Mouse (Mus musculus) heart, embryonic 16.5 days (tissue): Measurements from ENCODE around the gene 2310057N15Rik. TPM values are rescaled to one million over a fixed set of nuclear protein-coding genes. Genes with fewer than 3 reads are reported as not detected.

Experiments
- ATAC-seq: fragments of 200-750 bp; cut with Nextera tagmentation; replicated peaks from 2 replicates; pipeline ENCODE4 v1.8.0; 2017; ENCODE audit warnings: moderate number of reproducible peaks; ENCODE audit not compliant: insufficient read depth, low FRiP score; ENCODE audit errors: extremely low read depth
- H3K27ac ChIP-seq: fragments of 300-500 bp; sonication (generic); 2 replicates; pipeline ENCODE4 v1.5.1; 2014; ENCODE audit warnings: mild to moderate bottlenecking, low read length, control low read depth, moderate library complexity
- H3K27me3 ChIP-seq: fragments of 300-500 bp; sonication (generic); 2 replicates; pipeline ENCODE4 v1.6.1; 2014; ENCODE audit warnings: low read length, mixed read lengths; ENCODE audit not compliant: control insufficient read depth, insufficient read depth
- H3K36me3 ChIP-seq: fragments of 300-500 bp; sonication (generic); 2 replicates; pipeline ENCODE4 v1.6.1; 2014; ENCODE audit not compliant: control insufficient read depth, insufficient read depth
- H3K4me1 ChIP-seq: fragments of 300-500 bp; sonication (generic); 2 replicates; pipeline ENCODE4 v1.6.1; 2014; ENCODE audit warnings: low read length, mixed read lengths; ENCODE audit not compliant: control insufficient read depth, insufficient read depth
- H3K4me2 ChIP-seq: fragments of 300-500 bp; sonication (generic); 2 replicates; pipeline ENCODE4 v1.6.1; 2014; ENCODE audit warnings: low read depth, mild to moderate bottlenecking, control low read depth, low read length
- H3K4me3 ChIP-seq: fragments of 300-500 bp; sonication (generic); 2 replicates; pipeline ENCODE4 v1.5.1; 2014; ENCODE audit warnings: mild to moderate bottlenecking, control low read depth, low read length
- H3K9ac ChIP-seq: fragments of 300-500 bp; sonication (generic); 2 replicates; pipeline ENCODE4 v1.6.1; 2014; ENCODE audit warnings: low read length, control low read depth
- H3K9me3 ChIP-seq: fragments of 300-500 bp; sonication (generic); replicated peaks from 2 replicates; pipeline ENCODE4 v1.6.1; 2016; ENCODE audit warnings: low read length; ENCODE audit not compliant: control insufficient read depth
- WGBS: fragments of 180-500 bp; shearing (Covaris S2); extraction: QIAGEN DNeasy Blood & Tissue Kit; methylation state at CpG from one replicate; pipeline ENCODE4 v1.1.7; 2014; 5-methylcytosine and 5-hydroxymethylcytosine counted together
- polyA plus RNA-seq: library from polyadenylated mRNA; unstranded; fragments of >200 nt; fragmentation: Nextera tagmentation; extraction: Ambion mirVana; gene quantifications from 2 replicates; pipeline ENCODE4 v1.2.1, GENCODE M21; 2015

The 2310057N15Rik gene
- polyA plus RNA-seq, 1 experiment from 2014 or later: not detected

DNA sequence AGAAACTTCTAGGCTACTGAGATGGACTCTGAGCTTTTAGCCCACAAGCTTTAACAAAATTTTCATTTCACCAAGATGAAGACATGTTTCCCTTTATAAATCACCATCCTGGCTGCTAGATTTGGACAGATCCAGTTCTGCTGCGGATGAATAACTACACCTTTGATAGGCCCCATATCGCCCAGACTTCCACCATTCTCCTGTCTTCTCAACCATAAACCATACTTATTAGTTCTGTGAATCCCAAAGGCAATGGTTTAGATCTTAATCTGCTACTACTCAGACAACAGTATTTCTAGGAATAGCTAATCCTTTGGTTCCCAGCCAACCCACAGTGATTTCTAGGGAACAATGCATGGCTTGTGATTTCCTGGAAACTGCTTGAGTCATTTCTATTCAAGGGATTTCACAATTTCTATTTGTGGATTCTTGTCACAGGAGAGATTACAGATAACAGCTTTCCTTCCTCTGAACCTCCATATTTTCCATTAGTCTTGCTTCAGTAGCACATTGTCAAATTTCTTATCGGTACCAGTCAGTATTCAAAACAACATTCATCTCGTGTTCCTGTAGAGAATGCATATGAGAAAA, 29.2 kb downstream of the 2310057N15Rik start:
- H3K9me3 ChIP-seq: no peaks in the 10 kb centered on the region
- H3K27me3 ChIP-seq: no peaks in the 10 kb centered on the region
- H3K4me3 ChIP-seq: no peak overlapping the region
- H3K4me1 ChIP-seq: no peaks in the 10 kb centered on the region
- no peaks in the 10 kb centered on the region for H3K36me3 ChIP-seq
- no peak overlapping the region for H3K4me2 ChIP-seq
- H3K27ac ChIP-seq: no peak overlapping the region
- no peak for ATAC-seq
- H3K9ac ChIP-seq: no peak overlapping the region
- 64% methylated on average over 4 of the region's 4 CpGs for WGBS

DNA sequence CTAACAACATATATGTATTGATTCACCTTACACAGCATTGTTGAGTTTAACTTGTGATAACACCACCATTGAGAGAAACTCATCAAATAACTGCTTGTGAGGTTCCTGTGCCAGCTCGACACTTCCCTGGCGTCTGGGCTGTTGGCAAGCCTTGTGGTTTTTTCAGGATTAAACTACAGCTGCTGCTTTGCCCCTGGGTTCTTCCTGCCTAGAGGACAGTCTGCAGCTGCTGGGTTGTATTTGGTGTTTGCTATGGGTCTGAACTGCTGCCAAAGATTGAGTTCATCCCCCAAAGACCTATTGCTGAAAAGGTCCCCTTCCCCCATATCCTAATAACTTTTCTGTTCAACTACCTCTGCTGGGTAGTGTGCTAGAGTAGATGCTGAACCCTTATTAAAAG, 38.6 kb downstream of the 2310057N15Rik start:
- H3K4me2 ChIP-seq: no peak overlapping the region
- no peak overlapping the region for H3K9ac ChIP-seq
- H3K27me3 ChIP-seq: no peaks in the 10 kb centered on the region
- H3K27ac ChIP-seq: no peak overlapping the region
- H3K36me3 ChIP-seq: no peaks in the 10 kb centered on the region
- no peaks in the 10 kb centered on the region for H3K4me1 ChIP-seq
- no peaks in the 10 kb centered on the region for H3K9me3 ChIP-seq
- H3K4me3 ChIP-seq: no peak overlapping the region
- 48% methylated on average over 2 of the region's 2 CpGs for WGBS
- no peak for ATAC-seq

DNA sequence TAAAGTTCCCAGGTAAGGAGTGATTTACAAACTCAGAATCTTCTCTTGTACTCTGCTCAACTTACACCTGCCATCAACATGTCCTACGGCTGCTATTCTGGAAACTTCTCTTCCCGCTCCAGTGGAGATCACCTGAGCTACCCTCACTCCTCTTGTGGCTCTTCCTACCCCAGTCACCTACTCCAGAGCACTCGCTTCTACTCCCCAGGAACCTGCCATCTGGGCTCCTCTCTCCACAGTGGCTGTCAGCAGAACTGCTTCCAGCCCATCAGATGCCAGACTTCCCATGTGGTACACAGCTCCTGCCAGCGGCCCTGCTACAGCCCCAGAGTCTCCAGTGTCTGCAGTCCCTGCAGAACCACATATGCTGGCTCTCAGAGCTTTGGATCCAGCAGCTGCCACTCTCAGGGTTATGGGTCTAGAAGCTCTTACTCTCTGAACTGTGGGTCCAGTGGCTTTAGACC, 45.2 kb downstream of the 2310057N15Rik start, which contains the start of gene Krtap13-1:
Krtap13-1 (plus strand) TSS at position 51 of the 464 bp plus-strand sequence.
- Histone ChIP-seq H3K9ac (no peak within 1 kb of the TSS), H3K27ac (no peak within 1 kb of the TSS), H3K4me1 (no peaks in the 10 kb centered on the region), H3K4me2 (no peak within 1 kb of the TSS), H3K27me3 (no peaks in the 10 kb centered on the region), H3K4me3 (no peak within 1 kb of the TSS), H3K36me3 (no peaks in the 10 kb centered on the region), H3K9me3 (no peaks in the 10 kb centered on the region)
- WGBS: 68% methylated on average over 4 of the region's 4 CpGs
- no peak for ATAC-seq

Other genes starting within 250 kb of the 2310057N15Rik start
- gene Cldn8, start 211.0 kb downstream of the 2310057N15Rik start, polyA plus RNA-seq: 1.1 and 1.2 TPM in 2 replicates
- not detected in 2 replicates for gene Krtap24-1, start 161.9 kb downstream of the 2310057N15Rik start, polyA plus RNA-seq
- gene 2310079G19Rik, start 146.5 kb downstream of the 2310057N15Rik start, polyA plus RNA-seq: not detected in 2 replicates
- gene Krtap26-1, start 126.4 kb downstream of the 2310057N15Rik start, polyA plus RNA-seq: not detected in 2 replicates
- not detected in 2 replicates for gene Krtap27-1, start 102.5 kb downstream of the 2310057N15Rik start, polyA plus RNA-seq
- gene 2310061N02Rik, start 66.2 kb downstream of the 2310057N15Rik start, polyA plus RNA-seq: not detected in 2 replicates
- gene Krtap13-1, start 45.3 kb downstream of the 2310057N15Rik start, polyA plus RNA-seq: not detected in 2 replicates
- gene Krtap13, start 22.6 kb downstream of the 2310057N15Rik start, polyA plus RNA-seq: 0.22 TPM in 1 of 2 replicates, not detected in the other
- 0.14 TPM in 1 of 2 replicates, not detected in the other for gene 2310034C09Rik, start 15.4 kb downstream of the 2310057N15Rik start, polyA plus RNA-seq
- not detected in 2 replicates for gene Gm5965, start 3.7 kb upstream of the 2310057N15Rik start, polyA plus RNA-seq
- gene Gm20741, start 38.0 kb upstream of the 2310057N15Rik start, polyA plus RNA-seq: not detected in 2 replicates
- gene Krtap15, start 46.0 kb upstream of the 2310057N15Rik start, polyA plus RNA-seq: not detected in 2 replicates
- not detected in 2 replicates for gene Krtap14, start 51.9 kb upstream of the 2310057N15Rik start, polyA plus RNA-seq
- not detected in 2 replicates for gene Krtap19-1, start 95.2 kb upstream of the 2310057N15Rik start, polyA plus RNA-seq
- not detected in 2 replicates for gene Krtap19-2, start 100.1 kb upstream of the 2310057N15Rik start, polyA plus RNA-seq
- gene Krtap19-3, start 103.8 kb upstream of the 2310057N15Rik start, polyA plus RNA-seq: not detected in 2 replicates
- gene Krtap19-4, start 110.9 kb upstream of the 2310057N15Rik start, polyA plus RNA-seq: not detected in 2 replicates
- gene Krtap19-5, start 122.3 kb upstream of the 2310057N15Rik start, polyA plus RNA-seq: not detected in 2 replicates
- not detected in 2 replicates for gene Krtap19-9b, start 158.1 kb upstream of the 2310057N15Rik start, polyA plus RNA-seq
- not detected in 2 replicates for gene Krtap16-3, start 188.7 kb upstream of the 2310057N15Rik start, polyA plus RNA-seq
- not detected in 2 replicates for gene Krtap22-2, start 236.6 kb upstream of the 2310057N15Rik start, polyA plus RNA-seq
- not detected in 2 replicates for gene Gm10229, start 241.1 kb upstream of the 2310057N15Rik start, polyA plus RNA-seq